Mouse (Mus musculus) forebrain, postnatal 0 days (tissue): ENCODE results near the gene Nod1. TPM values are rescaled to one million over a fixed set of nuclear protein-coding genes. Genes with fewer than 3 reads are reported as not detected.

Source experiments
- ATAC-seq: fragments of 200-750 bp; cut with Nextera tagmentation; 2 replicates; pipeline ENCODE4 v1.8.0; 2017; ENCODE audit warnings: mild to moderate bottlenecking, moderate library complexity
- DNase-seq: peaks from one replicate; pipeline ENCODE4 v3.0.0-alpha.2; 2015
- H3K27ac ChIP-seq: fragments of 300-500 bp; sonication (generic); 2 replicates; pipeline ENCODE4 v1.5.1; 2014; ENCODE audit warnings: low read depth, mild to moderate bottlenecking, antibody characterized with exemption, low read length, moderate library complexity, mixed read lengths
- H3K27me3 ChIP-seq: fragments of 300-500 bp; sonication (generic); 2 replicates; pipeline ENCODE4 v1.6.1; 2014; ENCODE audit warnings: mild to moderate bottlenecking, low read length, mixed read lengths; ENCODE audit not compliant: insufficient read depth
- H3K36me3 ChIP-seq: fragments of 300-500 bp; sonication (generic); 2 replicates; pipeline ENCODE4 v1.6.1; 2014; ENCODE audit warnings: mild to moderate bottlenecking, moderate library complexity; ENCODE audit not compliant: insufficient read depth
- H3K4me1 ChIP-seq: fragments of 300-500 bp; sonication (generic); 2 replicates; pipeline ENCODE4 v1.6.1; 2014; ENCODE audit warnings: antibody characterized with exemption; ENCODE audit not compliant: insufficient read depth
- H3K4me2 ChIP-seq: fragments of 300-500 bp; sonication (generic); 2 replicates; pipeline ENCODE4 v1.6.1; 2014; ENCODE audit warnings: low read depth, mild to moderate bottlenecking, moderate library complexity
- H3K4me3 ChIP-seq: fragments of 300-500 bp; sonication (generic); 2 replicates; pipeline ENCODE4 v1.5.1; 2014; ENCODE audit warnings: low read depth, low read length, mixed read lengths
- H3K9ac ChIP-seq: fragments of 300-500 bp; sonication (generic); 2 replicates; pipeline ENCODE4 v1.6.1; 2014; ENCODE audit warnings: mild to moderate bottlenecking
- H3K9me3 ChIP-seq: fragments of 300-500 bp; sonication (generic); 2 replicates; pipeline ENCODE4 v1.6.1; 2016; ENCODE audit warnings: low read length
- CTCF ChIP-seq: sonication (generic); IDR thresholded peaks from 2 replicates; pipeline ENCODE4 v1.5.1; 2016; ENCODE audit warnings: antibody characterized with exemption, control low read depth, low read depth
- WGBS: fragments of 180-500 bp; shearing (Covaris S2); extraction: QIAGEN DNeasy Blood & Tissue Kit; methylation state at CpG from one replicate; pipeline ENCODE4 v1.1.7; 2014; 5-methylcytosine and 5-hydroxymethylcytosine counted together
- polyA plus RNA-seq: library from polyadenylated mRNA; unstranded; fragments of >200 nt; fragmentation: Nextera tagmentation; extraction: Ambion mirVana; gene quantifications from 2 replicates; pipeline ENCODE4 v1.2.1, GENCODE M21; 2015
- total RNA-seq: library from RNA; depleted of rRNA; stranded (reverse); fragments of >200 nt; gene quantifications from 2 replicates; pipeline ENCODE4 v1.2.3, GENCODE M21; 2014

The Nod1 gene
- total and polyA plus RNA-seq, 2 experiments from 2014 or later, result 1.8 to 2.0 TPM

GRCm38 (mm10) chr6:54918521-54918920, 53.9 kb downstream of the Nod1 start:
- Histone ChIP-seq H3K27me3 (no peaks in the 10 kb centered on the region), H3K4me2 (no peak overlapping the region), H3K4me3 (no peak overlapping the region), H3K9me3 (no peaks in the 10 kb centered on the region), H3K36me3 (no peaks in the 10 kb centered on the region), H3K4me1 (no peaks in the 10 kb centered on the region), H3K27ac (no peak overlapping the region), H3K9ac (no peak overlapping the region)
- DNase-seq (no peak), ATAC-seq (no peak)
- no peak for TF ChIP-seq CTCF
- 89% methylated on average over 5 of the region's 5 CpGs for WGBS

- Histone ChIP-seq H3K4me1 (no peaks in the 10 kb centered on the region), H3K9me3 (no peaks in the 10 kb centered on the region), H3K36me3 (no peaks in the 10 kb centered on the region), H3K4me2 (no peak overlapping the region), H3K27me3 (no peaks in the 10 kb centered on the region), H3K27ac (no peak overlapping the region), H3K9ac (no peak overlapping the region), H3K4me3 (no peak overlapping the region)
- peak; percentile 63 for TF ChIP-seq CTCF
- ATAC-seq (peak; percentile 18; the same call in 1 of the 2 replicates), DNase-seq (no peak)
- 48% methylated on average over 4 of the region's 4 CpGs for WGBS
Measured at GRCm38 (mm10) chr6:54917523-54917922, 54.9 kb downstream of the Nod1 start.

GRCm38 (mm10) chr6:54916941-54917340, 55.5 kb downstream of the Nod1 start:
- no peak for DNase-seq
- Histone ChIP-seq H3K4me2 (no peak overlapping the region), H3K9ac (no peak overlapping the region), H3K4me3 (no peak overlapping the region), H3K36me3 (no peaks in the 10 kb centered on the region), H3K27me3 (no peaks in the 10 kb centered on the region), H3K9me3 (no peaks in the 10 kb centered on the region), H3K27ac (no peak overlapping the region), H3K4me1 (no peaks in the 10 kb centered on the region)
- TF ChIP-seq CTCF, result no peak
- WGBS, result 82% methylated on average over 4 of the region's 4 CpGs
- no peak for ATAC-seq

- H3K4me1 ChIP-seq, result no peaks in the 10 kb centered on the region
- WGBS, result 70% methylated on average over 4 of the region's 4 CpGs
- H3K4me2 ChIP-seq, result no peak overlapping the region
- no peaks in the 10 kb centered on the region for H3K27me3 ChIP-seq
- H3K36me3 ChIP-seq, result no peaks in the 10 kb centered on the region
- H3K4me3 ChIP-seq, result no peak overlapping the region
- H3K9ac ChIP-seq, result no peak overlapping the region
- H3K9me3 ChIP-seq, result no peaks in the 10 kb centered on the region
- ATAC-seq (no peak), DNase-seq (no peak)
- no peak for TF ChIP-seq CTCF
- H3K27ac ChIP-seq, result no peak overlapping the region
Measured at GRCm38 (mm10) chr6:54916163-54916562, 56.2 kb downstream of the Nod1 start.

GRCm38 (mm10) chr6:54914977-54915376, 57.4 kb downstream of the Nod1 start:
- DNase-seq, result no peak
- Histone ChIP-seq H3K4me3 (no peak overlapping the region), H3K9ac (no peak overlapping the region), H3K4me2 (no peak overlapping the region), H3K36me3 (no peaks in the 10 kb centered on the region), H3K27me3 (no peaks in the 10 kb centered on the region), H3K9me3 (no peaks in the 10 kb centered on the region), H3K4me1 (no peaks in the 10 kb centered on the region), H3K27ac (no peak overlapping the region)
- 88% methylated on average over 4 of the region's 4 CpGs for WGBS
- ATAC-seq, result no peak
- TF ChIP-seq CTCF, result no peak

GRCm38 (mm10) chr6:54906053-54907040, 66.1 kb downstream of the Nod1 start:
- Histone ChIP-seq H3K9ac (no peak overlapping the region), H3K36me3 (no peaks in the 10 kb centered on the region), H3K4me1 (no peaks in the 10 kb centered on the region), H3K27me3 (no peaks in the 10 kb centered on the region), H3K9me3 (no peaks in the 10 kb centered on the region), H3K27ac (no peak overlapping the region), H3K4me3 (no peak overlapping the region), H3K4me2 (no peak overlapping the region)
- TF ChIP-seq CTCF, result no peak
- DNase-seq (no peak), ATAC-seq (peak; percentile 51)
- WGBS, result 88% methylated on average over 10 of the region's 10 CpGs

- Histone ChIP-seq H3K4me1 (no peaks in the 10 kb centered on the region; the same call in 1 of the 2 replicates), H3K4me2 (no peak overlapping the region), H3K9ac (no peak overlapping the region), H3K27ac (no peak overlapping the region), H3K36me3 (no peaks in the 10 kb centered on the region), H3K4me3 (no peak overlapping the region), H3K9me3 (no peaks in the 10 kb centered on the region), H3K27me3 (no peaks in the 10 kb centered on the region)
- no peak for TF ChIP-seq CTCF
- DNase-seq (no peak), ATAC-seq (no peak)
- WGBS, result 90% methylated on average over 2 of the region's 2 CpGs
Measured at GRCm38 (mm10) chr6:54902547-54902946, 69.9 kb downstream of the Nod1 start.
